Mouse (Mus musculus): ENCODE data around the gene Rab4a.
"Not testable (repeated sequence)": the region's sequence is repeated elsewhere in the genome, so short reads cannot be mapped to it uniquely, and the experiment has no call there.

Gene Rab4a

GRCm38 (mm10) chr8:123788416-123789170, 17.2 kb upstream of the Rab4a start:
- no peak for DNase-seq (ENCODE audit: extremely low spot score, low spot score)

GRCm38 (mm10) chr8:123789461-123789860, 16.3 kb upstream of the Rab4a start:
- DNase-seq (ENCODE audit: extremely low spot score, low spot score): no peak

GRCm38 (mm10) chr8:123789970-123790369, 15.8 kb upstream of the Rab4a start:
- peak; percentile 96 for DNase-seq (ENCODE audit: extremely low spot score, low spot score)

GRCm38 (mm10) chr8:123791101-123791844, 14.5 kb upstream of the Rab4a start:
- DNase-seq (ENCODE audit: extremely low spot score, low spot score): peak; percentile 43

GRCm38 (mm10) chr8:123791845-123792225, 13.9 kb upstream of the Rab4a start:
- DNase-seq (ENCODE audit: extremely low spot score, low spot score): no peak

GRCm38 (mm10) chr8:123793900-123794299, 11.9 kb upstream of the Rab4a start:
- DNase-seq (ENCODE audit: extremely low spot score, low spot score): no peak

- DNase-seq (ENCODE audit: extremely low spot score, low spot score): no peak
Measured at GRCm38 (mm10) chr8:123794766-123795165, 11.0 kb upstream of the Rab4a start.

- no peak for DNase-seq (ENCODE audit: extremely low spot score, low spot score)
Measured at GRCm38 (mm10) chr8:123796758-123797157, 9.0 kb upstream of the Rab4a start.

GRCm38 (mm10) chr8:123797928-123798327, 7.9 kb upstream of the Rab4a start:
- no peak for DNase-seq (ENCODE audit: extremely low spot score, low spot score)

- no peak for DNase-seq (ENCODE audit: extremely low spot score, low spot score)
Measured at GRCm38 (mm10) chr8:123799434-123799833, 6.4 kb upstream of the Rab4a start.

- peak; percentile 34 for DNase-seq (ENCODE audit: extremely low spot score, low spot score)
Measured at GRCm38 (mm10) chr8:123799885-123800284, 5.9 kb upstream of the Rab4a start.

GRCm38 (mm10) chr8:123800867-123801266, 4.9 kb upstream of the Rab4a start:
- no peak for DNase-seq (ENCODE audit: extremely low spot score, low spot score)

GRCm38 (mm10) chr8:123801538-123801937, 4.2 kb upstream of the Rab4a start:
- DNase-seq (ENCODE audit: extremely low spot score, low spot score): no peak

GRCm38 (mm10) chr8:123803639-123804038, 2.1 kb upstream of the Rab4a start:
- DNase-seq (ENCODE audit: extremely low spot score, low spot score): no peak

GRCm38 (mm10) chr8:123804586-123804985, 1.2 kb upstream of the Rab4a start:
- no peak for DNase-seq (ENCODE audit: extremely low spot score, low spot score)

- no peak for DNase-seq (ENCODE audit: extremely low spot score, low spot score)
Measured at GRCm38 (mm10) chr8:123805209-123805717, 522 bp upstream of the Rab4a start.

- DNase-seq (ENCODE audit: extremely low spot score, low spot score): no peak
Measured at GRCm38 (mm10) chr8:123806374-123806935, 670 bp downstream of the Rab4a start.

- DNase-seq (ENCODE audit: extremely low spot score, low spot score): no peak
Measured at GRCm38 (mm10) chr8:123807024-123807431, 1.2 kb downstream of the Rab4a start.

GRCm38 (mm10) chr8:123807852-123808573, 2.2 kb downstream of the Rab4a start:
- no peak for DNase-seq (ENCODE audit: extremely low spot score, low spot score)

GRCm38 (mm10) chr8:123808671-123809070, 2.9 kb downstream of the Rab4a start:
- no peak for DNase-seq (ENCODE audit: extremely low spot score, low spot score)

GRCm38 (mm10) chr8:123809342-123809741, 3.6 kb downstream of the Rab4a start:
- not testable (repeated sequence) for DNase-seq (ENCODE audit: extremely low spot score, low spot score)
